Mouse (Mus musculus) MEL (cell line): ENCODE measurements around the gene Zdhhc24.

Experiments
- CTCF ChIP-seq, 3 experiments: IDR thresholded peaks in 2 of 3; conservative IDR thresholded peaks in 1 of 3; 2 replicates each; pipeline ENCODE4 v1.5.1; 2011 to 2012; ENCODE audit warnings: low read length in 3 of 3, low read depth in 2 of 3, mild to moderate bottlenecking in 2 of 3, improper control_type of control experiment in 1 of 3, inconsistent platforms in 1 of 3, mixed read lengths in 1 of 3, moderate library complexity in 1 of 3; ENCODE audit not compliant: control insufficient read depth in 1 of 3, insufficient read depth in 1 of 3, poor library complexity in 1 of 3, severe bottlenecking in 1 of 3
- MEF2A ChIP-seq: IDR thresholded peaks from 2 replicates; pipeline ENCODE4 v1.6.1; 2014; ENCODE audit warnings: low read depth, mild to moderate bottlenecking, inconsistent platforms, low read length, improper control_type of control experiment; ENCODE audit not compliant: poor library complexity, insufficient replicate concordance, severe bottlenecking; ENCODE audit errors: extremely low read depth
- MYC ChIP-seq: IDR thresholded peaks from 2 replicates; pipeline ENCODE4 v1.6.1; 2011; ENCODE audit warnings: low read depth, mild to moderate bottlenecking, low read length, improper control_type of control experiment, moderate library complexity
- POLR2A ChIP-seq, 2 experiments: IDR thresholded peaks; 2 replicates each; pipeline ENCODE4 v1.6.1; 2011 to 2012; ENCODE audit warnings: low read length in 2 of 2, mild to moderate bottlenecking in 2 of 2, control low read depth in 1 of 2, improper control_type of control experiment in 1 of 2, low read depth in 1 of 2, moderate library complexity in 1 of 2; ENCODE audit not compliant: control insufficient read depth in 1 of 2, insufficient read depth in 1 of 2, poor library complexity in 1 of 2

- TF ChIP-seq MYC: no peak
- TF ChIP-seq CTCF (IDR thresholded peaks at IDR 0.05 in 2 of 3, conservative IDR thresholded peaks at IDR 0.05 in 1 of 3; ENCODE audit: control insufficient read depth in 1 of 3, insufficient read depth in 1 of 3, low read depth in 2 of 3, low read length in 3 of 3, poor library complexity in 1 of 3, severe bottlenecking in 1 of 3): no peak
- no peak for TF ChIP-seq POLR2A (IDR thresholded peaks at IDR 0.05; ENCODE audit: control insufficient read depth in 1 of 2, insufficient read depth in 1 of 2, low read depth in 1 of 2, low read length in 2 of 2, poor library complexity in 1 of 2)
- no peak for TF ChIP-seq MEF2A
Measured at GRCm38 (mm10) chr19:4849800-4850199, 28.7 kb upstream of the Zdhhc24 start.
